Mouse (Mus musculus) bone marrow macrophage, adult 2 months (primary cell): ENCODE data around the gene Ppp1r36. TPM values are rescaled to one million over a fixed set of nuclear protein-coding genes. Genes with fewer than 3 reads are reported as not detected.
"Not testable (repeated sequence)": the region's sequence is repeated elsewhere in the genome, so short reads cannot be mapped to it uniquely, and the experiment has no call there.

Experiments
- H3K27ac ChIP-seq: 2 replicates; pipeline ENCODE4 v1.5.1; 2012; ENCODE audit warnings: low read depth, low read length; ENCODE audit not compliant: insufficient read depth
- H3K4me1 ChIP-seq: 2 replicates; pipeline ENCODE4 v1.6.1; 2012; ENCODE audit warnings: low read length; ENCODE audit not compliant: control insufficient read depth, insufficient read depth
- H3K4me3 ChIP-seq: 2 replicates; pipeline ENCODE4 v1.5.1; 2012; ENCODE audit warnings: mild to moderate bottlenecking, low read length, moderate library complexity; ENCODE audit not compliant: insufficient read depth
- CTCF ChIP-seq: IDR thresholded peaks from 2 replicates; pipeline ENCODE4 v1.5.1; 2012; ENCODE audit warnings: low read depth, mild to moderate bottlenecking, low read length, moderate library complexity
- POLR2A ChIP-seq: IDR thresholded peaks from 2 replicates; pipeline ENCODE4 v1.6.1; 2012; ENCODE audit warnings: mild to moderate bottlenecking, low read depth, low read length, borderline replicate concordance
- polyA plus RNA-seq: library from polyadenylated mRNA; stranded (reverse); fragments of >200 nt; gene quantifications from 2 replicates; pipeline ENCODE4 v1.2.4, GENCODE M21; 2012; ENCODE audit not compliant: missing spikeins, insufficient read depth, insufficient read length

The Ppp1r36 gene
- polyA plus RNA-seq, 1 experiment: not detected

- H3K4me1 ChIP-seq: peaks cover 7% of the 10 kb centered on the region
- TF ChIP-seq CTCF: no peak
- TF ChIP-seq POLR2A: no peak
- no peak overlapping the region for H3K27ac ChIP-seq
- no peak overlapping the region for H3K4me3 ChIP-seq
Measured at GRCm38 (mm10) chr12:76409166-76409565, 8.2 kb upstream of the Ppp1r36 start.

DNA sequence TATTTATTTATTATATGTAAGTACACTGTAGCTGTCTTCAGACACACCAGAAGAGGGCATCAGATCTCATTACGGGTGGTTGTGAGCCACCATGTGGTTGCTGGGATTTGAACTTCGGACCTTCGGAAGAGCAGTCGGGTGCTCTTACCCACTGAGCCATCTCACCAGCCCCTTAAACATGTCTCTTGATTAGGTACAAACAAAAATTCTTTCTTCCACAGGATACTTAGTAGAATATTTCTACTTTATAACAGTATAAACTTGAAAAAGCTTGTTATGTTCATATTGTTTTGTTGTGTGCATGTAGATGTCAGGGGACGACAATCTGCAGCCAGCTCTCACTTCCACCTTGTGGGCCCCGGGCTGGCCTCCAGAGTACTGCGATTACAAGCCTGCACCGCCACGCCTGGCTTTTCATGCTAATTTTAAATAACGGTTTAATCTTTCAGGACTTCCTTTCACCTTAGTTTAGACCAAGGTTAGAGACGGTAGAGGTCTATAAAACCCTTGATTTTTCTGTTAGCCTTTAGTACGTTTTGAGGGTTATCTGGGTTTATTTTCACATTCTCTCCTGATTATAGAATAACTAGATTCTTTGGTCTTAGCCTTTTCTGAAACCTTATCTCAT is 1.8 kb upstream of the Ppp1r36 start:
- Histone ChIP-seq H3K4me3 (no peak overlapping the region), H3K27ac (no peak overlapping the region), H3K4me1 (no peaks in the 10 kb centered on the region)
- TF ChIP-seq CTCF (no peak), POLR2A (no peak)

DNA sequence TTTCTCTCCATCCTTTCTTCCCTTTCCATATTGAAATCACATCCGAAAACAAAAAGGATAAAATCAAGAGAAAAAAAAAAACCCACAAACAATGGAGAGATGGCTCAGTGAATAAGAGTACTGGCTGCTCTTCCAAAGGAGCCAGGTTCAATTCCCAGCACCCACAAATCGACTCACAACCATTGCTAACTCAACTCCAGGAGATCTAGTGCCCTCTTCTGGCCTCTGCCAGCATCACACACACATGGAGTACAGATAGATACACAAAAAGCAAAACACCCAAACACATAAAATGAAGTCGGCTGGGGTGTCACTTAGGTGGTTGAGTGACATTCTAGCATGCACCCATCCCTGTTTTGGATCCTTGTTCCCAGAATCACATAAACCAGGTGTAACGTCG is 1.0 kb downstream of the Ppp1r36 start:
- no peak for TF ChIP-seq CTCF
- H3K4me1 ChIP-seq: no peaks in the 10 kb centered on the region
- no peak overlapping the region for H3K27ac ChIP-seq
- H3K4me3 ChIP-seq: no peak overlapping the region

- Histone ChIP-seq H3K4me1 (no peaks in the 10 kb centered on the region), H3K4me3 (no peak overlapping the region), H3K27ac (no peak overlapping the region)
- no peak for TF ChIP-seq POLR2A
- no peak for TF ChIP-seq CTCF
Measured at GRCm38 (mm10) chr12:76425256-76425655, 7.9 kb downstream of the Ppp1r36 start.

DNA sequence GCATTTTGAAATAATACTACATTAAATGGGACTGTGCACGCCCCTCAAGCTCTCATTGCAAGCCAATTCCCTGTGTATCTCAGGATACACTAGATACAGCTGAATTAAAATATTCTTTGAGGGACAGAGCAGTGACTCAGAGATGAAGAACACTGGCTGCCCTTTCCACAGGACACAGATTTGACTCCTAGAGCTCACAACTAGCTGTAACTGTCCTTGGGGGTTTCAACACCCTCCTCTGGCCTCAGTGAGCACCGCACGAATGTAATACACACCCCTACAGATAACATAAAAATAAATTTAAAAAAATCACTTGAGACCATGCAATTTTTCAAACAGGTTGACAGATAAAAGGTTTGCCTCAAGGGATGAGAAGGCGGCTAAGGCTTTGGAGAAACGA is 10.2 kb downstream of the Ppp1r36 start:
- H3K4me3 ChIP-seq: no peak overlapping the region
- no peaks in the 10 kb centered on the region for H3K4me1 ChIP-seq
- TF ChIP-seq CTCF (no peak), POLR2A (no peak)
- H3K27ac ChIP-seq: no peak overlapping the region

GRCm38 (mm10) chr12:76430879-76431406 is 13.6 kb downstream of the Ppp1r36 start:
- no peak overlapping the region for H3K27ac ChIP-seq
- H3K4me1 ChIP-seq: no peaks in the 10 kb centered on the region
- H3K4me3 ChIP-seq: no peak overlapping the region
- TF ChIP-seq CTCF: no peak
- no peak for TF ChIP-seq POLR2A

- Histone ChIP-seq H3K4me3 (no peak overlapping the region), H3K27ac (no peak overlapping the region), H3K4me1 (no peaks in the 10 kb centered on the region)
- TF ChIP-seq POLR2A (no peak), CTCF (no peak)
Measured at GRCm38 (mm10) chr12:76431431-76431830, 14.1 kb downstream of the Ppp1r36 start.

GRCm38 (mm10) chr12:76434111-76434510 is 16.8 kb downstream of the Ppp1r36 start:
- H3K27ac ChIP-seq: no peak overlapping the region
- no peak for TF ChIP-seq CTCF
- TF ChIP-seq POLR2A: no peak
- no peak overlapping the region for H3K4me3 ChIP-seq
- H3K4me1 ChIP-seq: no peaks in the 10 kb centered on the region

DNA sequence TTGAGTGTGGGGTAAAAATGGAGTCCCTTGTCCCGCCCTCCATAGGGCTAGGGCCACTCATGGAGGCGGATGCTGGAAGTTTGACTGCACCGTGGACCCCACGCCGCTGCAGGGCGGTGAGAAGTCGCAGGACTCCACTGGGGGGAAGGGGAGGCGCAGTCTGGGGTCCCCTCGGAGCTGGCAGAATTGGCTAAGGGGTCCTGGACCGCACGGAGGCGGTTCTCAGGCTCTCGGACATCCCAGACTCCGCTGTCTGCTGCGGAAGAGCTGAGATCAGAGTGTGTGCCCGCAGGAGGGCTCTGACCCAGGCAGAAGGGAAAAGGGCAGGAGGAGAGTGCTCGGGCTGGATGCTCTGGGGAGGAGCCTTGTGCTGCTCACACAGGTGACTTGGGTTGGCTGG is 17.7 kb downstream of the Ppp1r36 start:
- Histone ChIP-seq H3K4me3 (no peak overlapping the region), H3K27ac (no peak overlapping the region), H3K4me1 (no peaks in the 10 kb centered on the region)
- no peak for TF ChIP-seq CTCF
- no peak for TF ChIP-seq POLR2A

- no peaks in the 10 kb centered on the region for H3K4me1 ChIP-seq
- no peak overlapping the region for H3K4me3 ChIP-seq
- no peak for TF ChIP-seq POLR2A
- no peak for TF ChIP-seq CTCF
- H3K27ac ChIP-seq: no peak overlapping the region
Measured at GRCm38 (mm10) chr12:76435549-76435948, 18.2 kb downstream of the Ppp1r36 start.

GRCm38 (mm10) chr12:76443488-76443887 is 26.1 kb downstream of the Ppp1r36 start:
- H3K27ac ChIP-seq, H3K4me1 ChIP-seq, H3K4me3 ChIP-seq: not testable (repeated sequence)
